Mouse (Mus musculus): ENCODE results near the gene Hdac11. TPM values are rescaled to one million over a fixed set of nuclear protein-coding genes. Genes with fewer than 3 reads are reported as not detected.
"Not testable (repeated sequence)": the region's sequence is repeated elsewhere in the genome, so short reads cannot be mapped to it uniquely, and the experiment has no call there.

Hdac11 gene
- total RNA-seq, 2 experiments from 2014 or later: 130 to 142 TPM

- intact Hi-C loops (cut with DNase I): no loop called here
- no peak for DNase-seq (ENCODE audit: low spot score in 2 of 2)
Measured at GRCm38 (mm10) chr6:91189971-91190370, 33.5 kb downstream of the Hdac11 start.

GRCm38 (mm10) chr6:91191465-91191864 lies 35.0 kb downstream of the Hdac11 start:
- intact Hi-C loops (cut with DNase I): no loop called here
- no peak for DNase-seq (ENCODE audit: low spot score in 2 of 2)

- DNase-seq (ENCODE audit: low spot score in 2 of 2): no peak
- intact Hi-C loops (cut with DNase I): no loop called here
Measured at GRCm38 (mm10) chr6:91192421-91192820, 36.0 kb downstream of the Hdac11 start.

GRCm38 (mm10) chr6:91192851-91193545 lies 36.5 kb downstream of the Hdac11 start:
- intact Hi-C loops (cut with DNase I): no loop called here

GRCm38 (mm10) chr6:91198456-91198855 lies 42.0 kb downstream of the Hdac11 start:
- DNase-seq (ENCODE audit: low spot score in 2 of 2): no peak
- intact Hi-C loops (cut with DNase I): no loop called here

More at GRCm38 (mm10) chr6:91192851-91193545, 36.5 kb downstream of the Hdac11 start:
- no peak for DNase-seq (ENCODE audit: low spot score in 2 of 2)

GRCm38 (mm10) chr6:91200429-91201188 lies 44.1 kb downstream of the Hdac11 start:
- intact Hi-C loops (cut with DNase I): no loop called here
- DNase-seq (ENCODE audit: low spot score in 2 of 2): peak; percentile 74 to 76

- no peak for DNase-seq (ENCODE audit: low spot score in 2 of 2)
- intact Hi-C loops (cut with DNase I): no loop called here
Measured at GRCm38 (mm10) chr6:91201881-91202341, 45.4 kb downstream of the Hdac11 start.

GRCm38 (mm10) chr6:91202571-91202970 lies 46.1 kb downstream of the Hdac11 start:
- intact Hi-C loops (cut with DNase I): no loop called here
- no peak for DNase-seq (ENCODE audit: low spot score in 2 of 2)

GRCm38 (mm10) chr6:91205346-91205745 lies 48.9 kb downstream of the Hdac11 start:
- no peak for DNase-seq (ENCODE audit: low spot score in 2 of 2)
- intact Hi-C loops (cut with DNase I): no loop called here

- intact Hi-C loops (cut with DNase I): no loop called here
Measured at GRCm38 (mm10) chr6:91205791-91206190, 49.3 kb downstream of the Hdac11 start.

GRCm38 (mm10) chr6:91207491-91207890 lies 51.0 kb downstream of the Hdac11 start:
- DNase-seq (ENCODE audit: low spot score in 2 of 2): no peak
- intact Hi-C loops (cut with DNase I): no loop called here

More at GRCm38 (mm10) chr6:91205791-91206190, 49.3 kb downstream of the Hdac11 start:
- no peak for DNase-seq (ENCODE audit: low spot score in 2 of 2)

- intact Hi-C loops (cut with DNase I): no loop called here
Measured at GRCm38 (mm10) chr6:91209780-91210179, 53.3 kb downstream of the Hdac11 start.

GRCm38 (mm10) chr6:91210852-91211251 lies 54.4 kb downstream of the Hdac11 start:
- intact Hi-C loops (cut with DNase I): no loop called here
- DNase-seq (ENCODE audit: low spot score in 2 of 2): no peak

More at GRCm38 (mm10) chr6:91209780-91210179, 53.3 kb downstream of the Hdac11 start:
- no peak for DNase-seq (ENCODE audit: low spot score in 2 of 2)

- intact Hi-C loops (cut with DNase I); DNase-seq (ENCODE audit: low spot score in 2 of 2): not testable (repeated sequence)
Measured at GRCm38 (mm10) chr6:91212155-91212554, 55.7 kb downstream of the Hdac11 start, which contains the start of gene Fbln2. Fbln2 (plus strand) TSS chr6:91212455.

- DNase-seq (ENCODE audit: low spot score in 2 of 2): no peak
- intact Hi-C loops (cut with DNase I): no loop called here
Measured at GRCm38 (mm10) chr6:91212571-91212970, 56.1 kb downstream of the Hdac11 start.

- intact Hi-C loops (cut with DNase I): no loop called here
- peak in 1 of 2 experiments; percentile 40 for DNase-seq (ENCODE audit: low spot score in 2 of 2)
Measured at GRCm38 (mm10) chr6:91213287-91214218, 57.1 kb downstream of the Hdac11 start.

GRCm38 (mm10) chr6:91215454-91215853 lies 59.0 kb downstream of the Hdac11 start:
- DNase-seq (ENCODE audit: low spot score in 2 of 2): peak; percentile 22 to 49
- intact Hi-C loops (cut with DNase I): no loop called here

- DNase-seq (ENCODE audit: low spot score in 2 of 2): no peak
- intact Hi-C loops (cut with DNase I): no loop called here
Measured at GRCm38 (mm10) chr6:91218445-91218844, 62.0 kb downstream of the Hdac11 start.

GRCm38 (mm10) chr6:91218871-91219270 lies 62.4 kb downstream of the Hdac11 start:
- DNase-seq (ENCODE audit: low spot score in 2 of 2): no peak
- intact Hi-C loops (cut with DNase I): no loop called here
